Mouse (Mus musculus): ENCODE data around the gene Srp72. TPM values are rescaled to one million over a fixed set of nuclear protein-coding genes. Genes with fewer than 3 reads are reported as not detected.
A peak's percentile ranks its signal among the peaks of the same experiment; 100 is the strongest.

Gene Srp72
- total RNA-seq (2021), result 100 to 1,000 TPM in 1 of 2 experiments, 10 to 100 TPM in 1; 99.8 to 101 TPM

DNA sequence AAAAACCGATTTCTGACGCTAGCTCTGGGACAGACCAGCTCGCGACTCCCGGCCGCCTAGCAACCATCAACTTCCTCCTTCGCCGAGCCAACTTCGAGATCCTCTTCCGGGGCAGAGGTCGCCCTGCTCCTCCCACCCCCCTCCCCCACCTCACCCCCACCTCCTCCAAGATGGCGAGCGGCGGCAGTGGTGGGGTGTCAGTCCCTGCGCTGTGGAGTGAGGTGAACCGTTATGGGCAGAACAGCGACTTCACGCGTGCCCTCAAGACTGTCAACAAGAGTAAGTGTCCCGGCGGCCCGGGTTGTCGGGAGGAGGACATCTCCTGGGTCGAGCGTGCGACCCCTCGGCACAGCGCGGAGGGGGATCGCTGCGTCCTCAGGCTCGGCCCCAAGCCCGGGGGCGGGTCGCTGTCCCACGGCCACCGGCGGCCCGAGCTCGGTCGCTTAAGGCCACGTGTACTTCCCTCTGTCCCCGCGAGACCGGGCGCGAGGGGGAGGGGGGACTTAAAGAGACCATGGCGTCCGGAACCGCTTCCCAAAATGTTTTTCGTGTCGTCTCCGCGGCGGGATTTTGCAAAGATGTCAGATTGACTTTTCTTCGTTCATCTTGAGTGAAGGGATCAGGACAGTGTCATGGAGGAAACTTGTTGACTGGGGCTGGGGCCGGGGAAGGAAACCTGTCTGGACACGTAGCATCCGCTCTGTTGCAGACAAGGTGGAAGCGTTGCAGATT, at the start of gene Srp72:
TSS of gene Srp72 (plus strand) at position 130 of the 732 bp plus-strand sequence.
- DNase-seq, result peak; percentile 71 to 78

DNA sequence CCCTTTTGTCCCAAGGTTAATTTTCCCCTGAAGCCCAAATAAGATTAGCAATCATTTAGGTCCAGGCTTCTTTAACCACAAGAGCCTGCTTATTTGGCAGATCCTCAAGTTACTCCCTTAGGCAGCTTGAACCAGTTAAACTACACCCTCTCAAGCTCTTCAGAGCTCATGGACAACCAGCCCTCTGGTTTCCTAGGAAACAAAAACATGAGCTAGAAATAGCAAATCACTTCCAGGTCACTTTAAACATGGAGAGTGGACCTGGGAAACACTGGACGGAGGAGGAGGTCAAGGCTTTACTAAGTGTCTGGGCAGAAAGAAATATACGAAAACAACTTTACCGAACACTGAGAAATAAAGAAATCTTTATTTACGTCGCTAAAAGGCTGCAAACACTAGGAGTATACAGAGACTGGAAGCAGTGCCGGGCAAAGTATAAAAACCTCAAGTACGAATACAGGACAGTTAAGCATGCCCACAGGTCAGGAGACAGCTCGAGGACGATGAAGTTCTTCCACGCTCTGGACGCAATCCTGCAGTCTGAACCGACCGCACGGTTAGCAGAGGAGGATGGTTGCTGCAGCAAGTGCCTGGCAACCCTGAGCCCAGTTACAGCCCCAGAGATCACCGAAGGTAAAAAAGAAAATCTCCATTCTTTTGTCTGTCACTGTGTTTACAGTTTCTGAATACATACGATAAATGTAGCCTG, 46.2 kb upstream of the Srp72 start:
- DNase-seq, result peak in 1 of 2 experiments; percentile 13

DNA sequence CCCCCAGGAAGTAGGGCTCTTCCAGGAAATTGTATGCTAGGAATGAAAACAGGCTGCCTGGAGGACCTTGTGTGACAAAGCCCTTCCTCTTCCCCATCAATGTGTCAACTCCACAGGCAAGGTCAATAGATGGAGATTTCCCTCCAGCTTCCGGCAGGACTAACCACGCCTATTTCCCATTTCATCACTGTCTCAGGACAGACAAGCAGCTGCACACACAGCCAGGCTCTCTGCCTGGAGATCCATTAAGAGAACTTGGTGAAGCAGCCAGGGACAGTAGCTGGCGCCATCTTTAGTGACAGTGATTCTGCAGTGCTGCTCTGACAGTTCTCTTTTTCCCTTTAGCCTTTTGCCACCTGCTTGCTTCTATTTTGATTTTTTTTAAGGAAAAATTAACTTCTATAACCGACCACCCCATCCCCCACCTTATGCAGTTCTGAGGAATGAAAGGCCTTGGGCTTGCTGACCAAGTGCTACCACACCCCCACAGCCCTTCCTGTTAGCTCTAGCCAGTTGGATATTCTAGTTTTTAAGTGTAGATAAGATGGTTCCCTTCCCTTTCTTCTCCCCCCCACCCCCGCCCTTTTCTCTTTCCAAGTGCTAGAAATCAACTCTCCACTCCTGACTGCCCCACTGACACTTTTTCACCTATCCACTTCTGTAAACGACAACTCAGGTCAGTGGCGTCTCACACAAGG, 45.2 kb upstream of the Srp72 start:
- no peak for DNase-seq

DNA sequence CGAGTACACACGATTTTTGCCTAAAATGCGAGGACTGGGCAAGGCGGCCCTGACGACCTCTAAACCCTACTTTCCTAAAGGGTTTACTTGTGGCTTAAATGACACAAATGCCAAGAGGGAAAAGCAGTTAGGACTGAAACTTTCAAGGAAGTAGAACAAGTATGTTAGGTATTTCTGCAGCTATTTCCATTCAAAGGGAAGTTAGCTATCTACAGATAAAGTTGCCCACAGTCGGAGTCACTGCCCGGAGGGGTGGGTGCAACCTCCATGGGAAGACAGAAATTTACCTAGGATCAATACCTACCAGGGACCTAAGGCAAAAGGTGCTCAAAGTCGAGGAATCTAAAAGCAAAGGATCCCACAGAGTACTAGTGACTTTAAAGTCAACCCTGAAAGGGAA, 34.8 kb upstream of the Srp72 start:
- DNase-seq, result no peak

DNA sequence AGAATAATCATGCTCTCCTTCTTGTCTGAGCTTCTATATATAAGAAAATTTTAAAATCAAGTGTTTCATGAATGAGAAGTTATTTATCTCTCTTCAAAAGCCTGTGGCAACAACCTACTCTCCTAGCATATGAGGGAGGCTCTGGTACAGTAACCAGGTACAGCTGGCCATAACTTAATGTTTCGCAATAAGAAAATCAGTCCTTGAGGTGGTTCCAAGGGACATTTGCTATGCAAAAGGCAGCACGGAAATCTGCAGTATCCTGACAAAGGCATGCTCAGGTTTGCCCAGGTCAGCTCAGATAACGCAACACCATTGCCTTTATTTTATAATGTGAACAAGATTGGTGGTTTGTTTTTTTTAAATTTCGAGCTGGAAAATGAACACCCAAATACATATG, 32.5 kb upstream of the Srp72 start:
- no peak for DNase-seq

DNA sequence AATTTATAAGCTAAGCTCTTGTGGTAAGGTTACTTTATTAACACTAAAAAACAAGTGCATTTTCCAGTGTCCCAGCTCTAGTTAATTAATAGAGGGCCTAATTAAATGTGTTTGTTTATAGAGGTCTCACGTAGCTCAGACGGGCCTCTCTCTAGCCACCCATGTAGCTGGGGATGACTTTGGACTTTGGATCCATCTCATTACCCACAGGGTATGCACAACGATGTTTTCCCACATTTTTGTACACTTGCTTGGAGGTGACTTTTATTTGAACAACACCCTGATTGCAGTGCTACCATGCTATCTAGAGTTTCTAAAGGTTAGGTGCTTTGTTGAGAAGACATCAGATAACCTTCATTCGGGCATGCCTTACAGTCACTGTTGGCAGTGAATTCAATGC, 32.0 kb upstream of the Srp72 start:
- no peak for DNase-seq

DNA sequence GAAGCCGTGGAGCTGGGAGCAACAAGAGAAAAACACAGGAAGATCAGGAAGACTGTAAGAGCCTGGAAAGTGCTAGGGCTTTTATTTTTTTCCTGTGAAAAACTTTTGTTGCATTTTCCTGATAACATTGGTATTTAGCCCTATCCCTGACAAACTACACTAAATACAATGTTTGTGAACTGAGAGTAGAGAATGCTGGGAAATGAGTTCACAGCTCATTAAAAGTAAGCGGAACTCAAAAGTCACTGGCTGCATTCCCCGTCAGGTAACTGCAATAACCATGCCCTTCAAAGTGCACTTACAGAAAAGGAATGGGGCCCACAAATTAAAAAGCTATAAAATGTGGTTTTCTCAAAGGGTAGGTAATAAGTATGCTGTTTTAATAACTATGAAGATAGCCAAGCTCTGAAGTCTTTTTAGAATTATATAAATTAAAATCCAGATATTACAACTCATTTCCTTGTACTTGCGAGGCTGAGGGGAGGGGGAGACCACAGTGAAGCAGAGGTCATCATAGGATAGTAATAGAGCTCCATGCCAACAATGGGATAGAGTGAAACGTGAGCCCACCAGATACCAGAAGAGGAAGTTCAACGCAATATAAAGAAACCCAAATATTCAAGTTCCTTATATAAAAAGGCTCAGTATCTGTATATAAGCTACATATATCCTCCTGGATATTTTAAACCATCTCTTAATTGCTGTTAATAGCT, 29.4 kb upstream of the Srp72 start:
- DNase-seq, result no peak

DNA sequence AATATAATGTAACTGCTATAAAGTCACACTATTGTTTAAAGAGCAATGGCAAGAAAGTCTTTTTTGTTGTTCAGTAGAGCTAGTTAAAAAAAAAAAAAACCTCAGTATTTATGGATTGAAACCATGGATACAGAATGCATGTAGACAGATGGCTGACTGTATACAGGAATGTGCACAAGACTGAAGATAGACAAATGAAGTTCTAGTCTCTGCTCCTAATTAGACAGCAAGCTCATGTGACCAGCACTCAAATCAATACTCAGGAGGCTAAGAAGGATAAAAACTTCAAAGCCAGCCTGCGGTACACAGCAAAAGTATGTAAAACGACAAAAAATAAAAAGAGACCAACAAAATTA, 28.8 kb upstream of the Srp72 start:
- DNase-seq, result no peak

GRCm38 (mm10) chr5:76947142-76947541, 27.3 kb upstream of the Srp72 start:
- no peak for DNase-seq

GRCm38 (mm10) chr5:76947758-76948157, 26.7 kb upstream of the Srp72 start:
- no peak for DNase-seq

DNA sequence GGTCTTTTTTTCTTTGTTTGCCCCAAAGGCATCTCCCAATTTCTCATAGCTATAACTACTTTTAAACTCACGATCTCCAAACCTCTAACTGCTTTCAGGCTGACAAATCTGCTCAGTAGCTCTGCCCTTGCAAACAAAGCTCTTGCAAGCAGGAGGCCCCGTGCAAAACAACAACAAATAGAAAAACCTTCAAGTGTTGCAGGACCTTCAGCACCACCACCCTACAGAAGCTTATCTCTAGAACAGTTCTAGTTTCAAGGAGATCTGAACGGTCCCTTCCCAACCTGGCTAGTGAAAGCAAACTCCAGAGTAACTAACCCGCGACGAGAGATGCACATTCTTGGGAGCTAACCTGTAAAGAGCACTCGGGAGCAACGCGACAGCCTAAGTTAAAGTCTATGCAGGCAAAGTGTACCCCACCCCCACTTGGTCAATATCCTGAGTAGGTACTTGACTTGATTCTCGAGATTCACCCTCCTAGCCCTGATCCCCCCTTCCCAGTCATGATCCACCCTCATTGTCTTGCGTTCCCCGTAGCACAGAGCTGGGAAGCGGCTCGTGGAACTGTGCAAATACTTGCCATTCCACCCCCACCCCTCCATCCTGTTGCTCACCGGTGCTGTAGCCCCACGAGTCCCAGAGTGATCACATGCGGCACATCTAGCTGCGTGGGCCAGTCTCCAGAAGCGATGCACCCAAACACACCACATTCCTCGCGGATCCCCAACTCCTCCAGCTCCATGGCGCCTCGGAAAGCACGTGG, 24.0 kb upstream of the Srp72 start:
- no peak for DNase-seq

- DNase-seq, result peak; percentile 97
Measured at GRCm38 (mm10) chr5:76951106-76952027, 23.1 kb upstream of the Srp72 start, which contains the start of the genes Paics and Ppat. Gene Paics, plus strand, starts transcription at chr5:76951307. Gene Ppat, minus strand, starts transcription at chr5:76951578.

DNA sequence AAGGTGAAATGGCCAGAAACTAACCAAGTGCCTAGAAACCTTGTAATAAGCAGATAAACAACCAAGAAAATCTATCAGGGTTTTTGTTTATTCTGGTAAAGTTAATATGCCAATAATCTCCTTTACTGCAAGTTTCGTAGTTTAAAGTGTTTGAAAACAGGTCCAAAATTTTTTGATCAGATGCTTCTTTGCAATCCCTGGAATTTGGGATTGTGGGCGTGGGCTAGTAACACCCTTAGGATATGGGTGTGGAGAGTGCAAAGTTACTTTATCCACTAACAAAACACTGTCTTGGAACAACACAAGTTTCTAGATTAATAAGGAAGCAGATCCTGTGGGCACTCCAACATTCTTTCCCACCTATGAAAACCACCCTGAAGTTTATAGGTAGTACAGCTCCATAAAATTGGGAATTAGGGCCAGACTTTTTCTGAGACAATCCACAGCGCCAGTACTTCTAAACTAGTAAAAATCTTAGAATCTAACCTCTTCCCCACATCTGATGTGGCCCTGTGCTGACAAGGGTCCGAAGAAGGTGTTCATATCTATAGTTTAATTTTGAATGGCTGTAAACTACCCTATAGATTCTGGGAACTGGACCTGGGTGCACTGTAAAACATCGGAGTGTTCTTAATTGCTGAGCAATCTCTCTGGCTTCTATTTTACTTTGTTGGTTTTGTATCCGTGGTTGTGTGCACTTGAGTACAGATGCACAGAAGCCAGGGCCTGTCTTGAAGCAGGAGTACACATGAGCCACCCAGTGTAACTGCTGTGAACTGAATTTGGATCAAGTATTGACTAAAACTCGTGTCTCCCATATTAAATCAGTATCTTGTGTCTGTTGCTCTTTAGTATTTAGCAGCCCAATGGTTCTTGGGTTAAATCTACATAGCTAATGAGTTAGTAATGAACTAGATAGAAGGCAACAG, 22.1 kb upstream of the Srp72 start:
- no peak for DNase-seq

DNA sequence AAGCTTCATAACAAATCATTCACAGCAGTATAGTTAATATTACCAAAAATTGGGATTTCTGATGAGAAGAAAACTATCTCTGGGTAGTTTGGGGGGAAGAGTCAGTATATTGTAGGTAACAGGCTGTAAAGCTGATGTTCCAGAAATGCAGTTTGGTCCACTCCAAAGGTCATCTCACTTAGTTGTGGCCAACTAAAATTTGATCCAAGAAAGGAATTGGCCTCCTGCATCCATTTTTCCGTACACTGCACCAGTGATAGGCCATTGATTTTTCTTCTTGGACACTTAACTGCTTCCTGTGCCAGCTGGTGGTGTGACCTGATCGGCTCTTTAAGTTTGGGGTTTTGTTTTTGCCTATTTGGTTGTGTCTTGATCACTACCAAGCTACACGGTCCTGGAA, 20.7 kb upstream of the Srp72 start:
- DNase-seq, result no peak

DNA sequence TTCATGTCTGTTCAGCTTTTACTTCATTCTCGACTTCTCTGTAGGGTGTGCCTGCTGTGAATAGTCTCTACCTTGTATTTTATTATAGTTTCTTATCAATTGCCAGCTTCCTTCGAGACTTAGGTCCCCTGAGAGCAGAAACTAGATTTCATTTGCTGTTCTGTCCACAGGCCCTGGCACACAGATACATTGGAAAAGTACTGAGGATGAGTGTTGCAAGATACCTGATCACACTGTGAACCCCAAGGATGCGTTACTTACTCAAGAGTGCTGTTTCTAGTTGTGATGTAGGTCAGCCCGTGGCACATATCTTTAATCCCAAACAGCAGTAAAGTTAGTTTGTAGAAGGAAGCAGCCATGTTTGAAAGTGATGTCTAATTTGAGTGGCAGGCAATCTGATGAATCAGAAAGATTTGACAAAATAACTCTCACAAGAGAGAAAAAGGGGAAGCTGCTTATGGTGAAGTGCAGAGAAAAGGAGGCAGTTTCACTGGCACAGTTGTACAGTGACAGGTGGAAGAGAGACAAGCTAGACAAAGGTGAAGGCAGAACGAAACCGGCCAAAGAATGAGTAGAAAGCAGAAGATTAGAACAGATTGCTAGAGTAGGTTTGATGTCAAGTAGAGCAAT, 20.1 kb upstream of the Srp72 start:
- DNase-seq, result no peak

DNA sequence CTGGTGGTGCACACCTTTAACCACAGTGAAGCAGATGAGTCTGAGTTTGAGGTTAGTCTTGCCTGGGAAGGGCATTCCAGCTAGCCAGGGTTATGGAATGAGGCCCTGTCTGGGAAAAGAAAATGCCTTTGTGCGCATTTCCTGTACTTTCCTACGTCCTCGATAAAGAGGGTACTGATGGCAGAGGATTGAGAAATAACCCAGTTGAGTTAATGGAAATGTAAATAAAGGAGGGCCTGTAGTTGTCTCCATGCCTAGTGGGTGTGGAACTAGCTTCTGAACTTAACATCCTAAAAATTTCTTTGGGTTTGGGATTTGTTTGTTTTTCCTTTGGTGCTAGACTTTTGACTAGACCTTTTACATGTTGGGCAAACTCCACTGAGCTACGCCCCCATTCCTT, 19.0 kb upstream of the Srp72 start:
- no peak for DNase-seq

DNA sequence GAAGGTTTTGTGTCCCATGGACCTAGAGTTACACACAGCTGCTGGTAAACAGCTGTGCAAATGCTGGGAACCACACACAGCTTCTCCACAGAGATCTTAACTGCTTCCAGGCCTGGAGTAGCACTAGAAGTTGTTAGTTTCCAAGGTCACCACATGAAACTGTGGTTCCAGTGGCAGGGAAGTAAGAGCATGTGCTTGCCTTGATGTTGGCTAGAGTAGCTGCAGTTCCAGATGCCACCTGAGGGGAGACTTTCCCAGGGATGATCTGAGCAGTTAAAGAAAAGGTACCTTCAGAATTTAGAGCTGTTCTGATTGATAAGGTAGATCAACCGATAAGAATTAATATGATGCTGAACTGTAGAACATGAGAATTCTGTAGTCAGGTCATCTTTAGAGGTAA, 16.5 kb upstream of the Srp72 start:
- no peak for DNase-seq

DNA sequence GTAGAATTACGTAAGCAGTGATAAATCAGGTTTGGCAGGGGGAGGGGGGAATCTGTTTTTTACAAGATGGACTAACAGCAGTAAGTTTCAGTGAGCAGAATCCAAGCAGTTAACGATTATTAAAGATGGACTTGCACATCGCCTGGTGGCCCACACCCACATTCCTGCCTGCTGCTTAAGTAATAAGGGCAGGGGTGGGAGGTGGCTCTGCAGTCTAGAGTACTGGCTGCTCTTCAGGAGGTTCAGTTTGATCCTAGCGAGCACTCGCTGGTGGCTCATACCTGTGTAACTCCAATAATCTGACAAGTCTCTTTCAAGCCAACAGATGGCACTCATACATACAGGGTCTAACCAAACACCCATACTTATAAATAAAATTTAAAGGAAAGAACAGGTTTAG, 14.9 kb upstream of the Srp72 start:
- no peak for DNase-seq

DNA sequence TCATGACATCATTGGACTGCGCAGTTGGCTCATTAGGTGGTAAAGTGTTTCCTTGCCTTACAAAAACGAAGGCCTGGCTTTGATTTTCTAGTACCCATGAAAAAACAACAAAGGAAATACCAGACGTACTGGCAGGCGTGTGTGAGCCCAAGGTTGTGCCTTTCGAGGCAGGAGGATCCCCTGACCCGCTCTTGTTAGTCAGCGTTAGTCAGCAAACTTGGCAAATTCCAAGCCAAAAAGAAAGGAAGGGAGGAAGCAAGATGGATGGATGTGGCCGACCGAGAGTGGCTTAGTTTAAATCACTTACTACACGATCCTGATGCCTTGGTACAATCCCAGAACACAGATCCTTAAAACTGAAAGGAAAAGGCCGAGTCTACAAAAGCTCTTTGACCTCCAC, 11.9 kb upstream of the Srp72 start:
- DNase-seq, result no peak
